Mouse (Mus musculus): ENCODE measurements around the gene Cyct. TPM values are rescaled to one million over a fixed set of nuclear protein-coding genes. Genes with fewer than 3 reads are reported as not detected.

Gene Cyct
- polyA plus RNA-seq, 1 experiment from 2014 or later = not detected

GRCm38 (mm10) chr2:76369821-76370655 is 9.8 kb upstream of the Cyct start, which contains the start of gene Rbm45:
Rbm45 (plus strand) TSS chr2:76369984.
- peak; percentile 92 for ATAC-seq
- Histone ChIP-seq H3K9ac (replicated peaks) (peak within 1 kb of the TSS; percentile 90), H3K4me2 (ENCODE audit: low read depth, low read length) (peak within 1 kb of the TSS; percentile 83), H3K9me3 (ENCODE audit: low read length) (no peaks in the 10 kb centered on the region), H3K4me1 (ENCODE audit: insufficient read depth) (0 out of 2 replicates have a peak, but pooled peaks cover 3% of the 10 kb centered on the region), H3K4me3 (ENCODE audit: low read depth, low read length) (peak within 1 kb of the TSS; percentile 95), H3K27me3 (ENCODE audit: insufficient read depth, low read length) (no peaks in the 10 kb centered on the region), H3K36me3 (replicated peaks; ENCODE audit: insufficient read depth, low read length) (peaks cover 20% of the 10 kb centered on the region), H3K27ac (ENCODE audit: low read depth) (peak within 1 kb of the TSS; percentile 78)
- 1% methylated on average over 61 of the region's 61 CpGs for WGBS (ENCODE audit: insufficient replicate concordance)
- TF ChIP-seq CTCF (IDR thresholded peaks at IDR 0.05; ENCODE audit: low read depth) = peak; percentile 93
- TF ChIP-seq EP300 (IDR thresholded peaks at IDR 0.05; ENCODE audit: low read depth) = no peak
- DNase-seq = peak; percentile 91

GRCm38 (mm10) chr2:76368861-76369660 is 8.8 kb upstream of the Cyct start:
- no peak overlapping the region for H3K4me3 ChIP-seq (ENCODE audit: low read depth, low read length)
- no peaks in the 10 kb centered on the region for H3K9me3 ChIP-seq (ENCODE audit: low read length)
- no peak for TF ChIP-seq CTCF (IDR thresholded peaks at IDR 0.05; ENCODE audit: low read depth)
- no peak for TF ChIP-seq EP300 (IDR thresholded peaks at IDR 0.05; ENCODE audit: low read depth)
- H3K4me2 ChIP-seq (ENCODE audit: low read depth, low read length) = no peak overlapping the region
- WGBS (ENCODE audit: insufficient replicate concordance) = 61% methylated on average over 13 of the region's 13 CpGs
- 0 out of 2 replicates have a peak, but pooled peaks cover 3% of the 10 kb centered on the region for H3K4me1 ChIP-seq (ENCODE audit: insufficient read depth)
- DNase-seq = no peak
- ATAC-seq = no peak
- H3K27me3 ChIP-seq (ENCODE audit: insufficient read depth, low read length) = no peaks in the 10 kb centered on the region
- H3K27ac ChIP-seq (ENCODE audit: low read depth) = no peak overlapping the region
- H3K36me3 ChIP-seq (replicated peaks; ENCODE audit: insufficient read depth, low read length) = peaks cover 14% of the 10 kb centered on the region
- no peak overlapping the region for H3K9ac ChIP-seq (replicated peaks)

- Histone ChIP-seq H3K4me3 (ENCODE audit: low read depth, low read length) (no peak overlapping the region), H3K36me3 (replicated peaks; ENCODE audit: insufficient read depth, low read length) (peaks cover 3% of the 10 kb centered on the region), H3K27me3 (ENCODE audit: insufficient read depth, low read length) (no peaks in the 10 kb centered on the region), H3K9ac (replicated peaks) (no peak overlapping the region), H3K4me2 (ENCODE audit: low read depth, low read length) (no peak overlapping the region), H3K9me3 (ENCODE audit: low read length) (no peaks in the 10 kb centered on the region), H3K4me1 (ENCODE audit: insufficient read depth) (0 out of 2 replicates have a peak, but pooled peaks cover 3% of the 10 kb centered on the region), H3K27ac (ENCODE audit: low read depth) (no peak overlapping the region)
- ATAC-seq (no peak), DNase-seq (peak; percentile 86)
- TF ChIP-seq EP300 (IDR thresholded peaks at IDR 0.05; ENCODE audit: low read depth) (no peak), CTCF (IDR thresholded peaks at IDR 0.05; ENCODE audit: low read depth) (peak; percentile 85)
- WGBS (ENCODE audit: insufficient replicate concordance) = 15% methylated on average over 9 of the region's 9 CpGs
These were observed 7.1 kb upstream of the Cyct start for GRCm38 (mm10) chr2:76367188-76367922.

GRCm38 (mm10) chr2:76365811-76366210 is 5.6 kb upstream of the Cyct start:
- ATAC-seq (no peak), DNase-seq (no peak)
- no peaks in the 10 kb centered on the region for H3K27me3 ChIP-seq (ENCODE audit: insufficient read depth, low read length)
- no peak overlapping the region for H3K27ac ChIP-seq (ENCODE audit: low read depth)
- H3K36me3 ChIP-seq (replicated peaks; ENCODE audit: insufficient read depth, low read length) = no peaks in the 10 kb centered on the region
- no peak overlapping the region for H3K4me2 ChIP-seq (ENCODE audit: low read depth, low read length)
- no peak overlapping the region for H3K4me3 ChIP-seq (ENCODE audit: low read depth, low read length)
- no peak overlapping the region for H3K9ac ChIP-seq (replicated peaks)
- H3K9me3 ChIP-seq (ENCODE audit: low read length) = no peaks in the 10 kb centered on the region
- TF ChIP-seq EP300 (IDR thresholded peaks at IDR 0.05; ENCODE audit: low read depth) = no peak
- no peak for TF ChIP-seq CTCF (IDR thresholded peaks at IDR 0.05; ENCODE audit: low read depth)
- 0 out of 2 replicates have a peak, but pooled peaks cover 3% of the 10 kb centered on the region for H3K4me1 ChIP-seq (ENCODE audit: insufficient read depth)
- WGBS (ENCODE audit: insufficient replicate concordance) = 80% methylated on average over 4 of the region's 4 CpGs

GRCm38 (mm10) chr2:76362111-76362510 is 1.9 kb upstream of the Cyct start:
- Histone ChIP-seq H3K9ac (replicated peaks) (no peak overlapping the region), H3K27ac (ENCODE audit: low read depth) (no peak overlapping the region), H3K27me3 (ENCODE audit: insufficient read depth, low read length) (no peaks in the 10 kb centered on the region), H3K36me3 (replicated peaks; ENCODE audit: insufficient read depth, low read length) (no peaks in the 10 kb centered on the region), H3K9me3 (ENCODE audit: low read length) (no peaks in the 10 kb centered on the region), H3K4me1 (ENCODE audit: insufficient read depth) (no peaks in the 10 kb centered on the region), H3K4me2 (ENCODE audit: low read depth, low read length) (no peak overlapping the region), H3K4me3 (ENCODE audit: low read depth, low read length) (no peak overlapping the region)
- ATAC-seq = no peak
- TF ChIP-seq CTCF (IDR thresholded peaks at IDR 0.05; ENCODE audit: low read depth) (peak; percentile 58), EP300 (IDR thresholded peaks at IDR 0.05; ENCODE audit: low read depth) (no peak)
- DNase-seq = peak; percentile 30
- 50% methylated on average over 2 of the region's 2 CpGs for whole genome bisulfite sequencing (ENCODE audit: insufficient replicate concordance)

All from liver, postnatal 0 days (tissue).